8 mouse cellular contexts compared by ENCODE assay signal in the genomic region with DNA sequence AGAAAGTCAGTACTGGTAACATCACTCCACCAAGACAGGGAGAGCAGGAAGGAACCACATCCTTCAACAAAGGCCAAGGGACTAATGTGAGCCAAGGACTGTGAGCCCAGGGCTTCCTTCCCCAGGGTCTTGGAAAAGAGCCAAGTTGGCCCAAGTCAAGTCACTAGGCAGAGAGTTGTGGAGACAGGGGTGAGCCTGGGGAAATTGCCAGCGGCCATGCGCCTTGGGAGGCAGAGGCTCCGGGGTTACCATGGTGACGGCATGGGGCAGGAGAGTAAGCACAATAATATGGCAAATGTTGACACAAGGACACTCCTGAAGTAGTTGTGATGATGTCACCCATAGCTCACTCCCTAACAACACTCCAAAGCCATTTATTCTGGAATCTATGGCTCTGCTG. TPM values are rescaled to one million over a fixed set of nuclear protein-coding genes. Genes with fewer than 3 reads are reported as not detected.
DNase-seq lines count a peak whose midpoint lies in the region; ATAC-seq lines count a peak whose summit lies in the region.

No protein-coding gene starts in this region.

- ATAC-seq in forebrain, embryonic 16.5 days = peak; percentile 40; the same call in 1 of the 2 replicates
- no peak for ATAC-seq in forebrain, embryonic 11.5 days (replicated peaks; ENCODE audit: low FRiP score)
- no peak for ATAC-seq in neural tube, embryonic 11.5 days (ENCODE audit: insufficient read depth, low FRiP score, low TSS enrichment)
- peak; percentile 60 for ATAC-seq in hindbrain, embryonic 12.5 days (ENCODE audit: low FRiP score)
- ATAC-seq in neural tube, embryonic 13.5 days (ENCODE audit: low read depth) = peak; percentile 78
- no peak for ATAC-seq in frontal cortex, adult (ENCODE audit: low TSS enrichment)

- no peaks in the 10 kb centered on the region for H3K36me3 ChIP-seq in forebrain, embryonic 16.5 days (ENCODE audit: control insufficient read depth, insufficient read depth)
- no peaks in the 10 kb centered on the region for H3K36me3 ChIP-seq in forebrain, embryonic 11.5 days (ENCODE audit: control insufficient read depth, insufficient read depth, low read length)
- no peaks in the 10 kb centered on the region for H3K36me3 ChIP-seq in neural tube, embryonic 11.5 days (ENCODE audit: control insufficient read depth, insufficient read depth, low read length)
- no peaks in the 10 kb centered on the region for H3K36me3 ChIP-seq in hindbrain, embryonic 12.5 days
- no peaks in the 10 kb centered on the region for H3K36me3 ChIP-seq in neural tube, embryonic 13.5 days

- DNase-seq in forebrain, embryonic 11.5 days (ENCODE audit: low spot score) = no peak
- DNase-seq in neural tube, embryonic 11.5 days (ENCODE audit: low spot score) = peak; percentile 12
- no peak for DNase-seq in neural tube, embryonic 10.5 days (ENCODE audit: extremely low spot score, low spot score)
- no peak for DNase-seq in natural killer cell, adult 2 months (ENCODE audit: low spot score in 2 of 2)

- H3K4me2 ChIP-seq in forebrain, embryonic 16.5 days (ENCODE audit: low read length) = no peak overlapping the region
- H3K4me2 ChIP-seq in forebrain, embryonic 11.5 days (ENCODE audit: low read depth, low read length, severe bottlenecking) = no peak overlapping the region
- no peak overlapping the region for H3K4me2 ChIP-seq in neural tube, embryonic 11.5 days (ENCODE audit: low read depth)
- no peak overlapping the region for H3K4me2 ChIP-seq in hindbrain, embryonic 12.5 days (replicated peaks)
- H3K4me2 ChIP-seq in neural tube, embryonic 13.5 days = no peak overlapping the region

- no peak overlapping the region for H3K27ac ChIP-seq in forebrain, embryonic 16.5 days (ENCODE audit: low read length)
- H3K27ac ChIP-seq in forebrain, embryonic 11.5 days (ENCODE audit: low read depth, low read length) = no peak overlapping the region
- H3K27ac ChIP-seq in neural tube, embryonic 11.5 days (ENCODE audit: low read depth, low read length) = no peak overlapping the region
- H3K27ac ChIP-seq in hindbrain, embryonic 12.5 days = no peak overlapping the region
- H3K27ac ChIP-seq in neural tube, embryonic 13.5 days (replicated peaks) = no peak overlapping the region

- H3K4me1 ChIP-seq in forebrain, embryonic 16.5 days (replicated peaks; ENCODE audit: control insufficient read depth, insufficient read depth, low read length) = no peaks in the 10 kb centered on the region
- H3K4me1 ChIP-seq in forebrain, embryonic 11.5 days (replicated peaks; ENCODE audit: control insufficient read depth, insufficient read depth, low read length) = no peaks in the 10 kb centered on the region
- no peaks in the 10 kb centered on the region for H3K4me1 ChIP-seq in neural tube, embryonic 11.5 days (ENCODE audit: control insufficient read depth, insufficient read depth, low read length)
- H3K4me1 ChIP-seq in hindbrain, embryonic 12.5 days = no peaks in the 10 kb centered on the region
- H3K4me1 ChIP-seq in neural tube, embryonic 13.5 days (replicated peaks) = 0 out of 2 replicates have a peak, but pooled peaks cover under 1% of the 10 kb centered on the region

- no peaks in the 10 kb centered on the region for H3K27me3 ChIP-seq in forebrain, embryonic 16.5 days (replicated peaks; ENCODE audit: control insufficient read depth, insufficient read depth, low read length)
- no peaks in the 10 kb centered on the region for H3K27me3 ChIP-seq in forebrain, embryonic 11.5 days (ENCODE audit: control insufficient read depth, insufficient read depth, low read length)
- H3K27me3 ChIP-seq in neural tube, embryonic 11.5 days (ENCODE audit: control insufficient read depth, insufficient read depth, low read length) = no peaks in the 10 kb centered on the region
- no peaks in the 10 kb centered on the region for H3K27me3 ChIP-seq in hindbrain, embryonic 12.5 days
- no peaks in the 10 kb centered on the region for H3K27me3 ChIP-seq in neural tube, embryonic 13.5 days

- 76% methylated on average over 4 of the region's 4 CpGs for WGBS in forebrain, embryonic 16.5 days
- 89% methylated on average over 4 of the region's 4 CpGs for WGBS in forebrain, embryonic 11.5 days
- WGBS in neural tube, embryonic 11.5 days = 95% methylated on average over 4 of the region's 4 CpGs
- 81% methylated on average over 4 of the region's 4 CpGs for WGBS in hindbrain, embryonic 12.5 days
- WGBS in neural tube, embryonic 13.5 days = 73% methylated on average over 4 of the region's 4 CpGs

- no peaks in the 10 kb centered on the region for H3K9me3 ChIP-seq in forebrain, embryonic 16.5 days (ENCODE audit: control insufficient read depth, low read length)
- H3K9me3 ChIP-seq in forebrain, embryonic 11.5 days (ENCODE audit: control insufficient read depth, low read length) = no peaks in the 10 kb centered on the region
- H3K9me3 ChIP-seq in neural tube, embryonic 11.5 days (ENCODE audit: control insufficient read depth, low read length) = no peaks in the 10 kb centered on the region
- H3K9me3 ChIP-seq in hindbrain, embryonic 12.5 days (replicated peaks) = no peaks in the 10 kb centered on the region
- H3K9me3 ChIP-seq in neural tube, embryonic 13.5 days = no peaks in the 10 kb centered on the region

- H3K9ac ChIP-seq in forebrain, embryonic 16.5 days (replicated peaks; ENCODE audit: low read depth, low read length) = no peak overlapping the region
- no peak overlapping the region for H3K9ac ChIP-seq in forebrain, embryonic 11.5 days (ENCODE audit: low read length)
- no peak overlapping the region for H3K9ac ChIP-seq in neural tube, embryonic 11.5 days (ENCODE audit: low read length)
- H3K9ac ChIP-seq in hindbrain, embryonic 12.5 days = no peak overlapping the region
- H3K9ac ChIP-seq in neural tube, embryonic 13.5 days = no peak overlapping the region

- H3K4me3 ChIP-seq in forebrain, embryonic 16.5 days (replicated peaks; ENCODE audit: low read length) = no peak overlapping the region
- H3K4me3 ChIP-seq in forebrain, embryonic 11.5 days (ENCODE audit: low read depth, low read length) = no peak overlapping the region
- H3K4me3 ChIP-seq in neural tube, embryonic 11.5 days (ENCODE audit: low read depth, low read length) = no peak overlapping the region
- no peak overlapping the region for H3K4me3 ChIP-seq in hindbrain, embryonic 12.5 days
- no peak overlapping the region for H3K4me3 ChIP-seq in neural tube, embryonic 13.5 days

RNA-seq across cellular contexts. Expression of gene Astn2, which starts 21.4 kb away (rescaled TPM):
- polyA plus RNA-seq in forebrain, embryonic 16.5 days (2015; fragmentation: Nextera tagmentation; extraction: Ambion mirVana) = 0.65 and 1.5 TPM in 2 replicates
- 0.94 and 1.2 TPM in 2 replicates for polyA plus RNA-seq in forebrain, embryonic 11.5 days (2014; fragmentation: Nextera tagmentation; extraction: Ambion mirVana)
- polyA plus RNA-seq in neural tube, embryonic 11.5 days (2014; fragmentation: Nextera tagmentation; extraction: Ambion mirVana) = 0.52 and 0.66 TPM in 2 replicates
- polyA plus RNA-seq in hindbrain, embryonic 12.5 days (2016; fragmentation: Nextera tagmentation; extraction: Ambion mirVana) = 2.8 and 2.9 TPM in 2 replicates
- polyA plus RNA-seq in neural tube, embryonic 13.5 days (2015; fragmentation: Nextera tagmentation; extraction: Ambion mirVana) = 2.7 and 2.8 TPM in 2 replicates

Comparison
In these comparisons a context has a peak if more than half of its experiments do, and no peak if none do; other contexts are left out.
1. ATAC-seq: peak in forebrain, embryonic 16.5 days (single experiment), hindbrain, embryonic 12.5 days (single experiment) and neural tube, embryonic 13.5 days (single experiment); none in forebrain, embryonic 11.5 days (single experiment), neural tube, embryonic 11.5 days (single experiment) and frontal cortex, adult (single experiment).